In genomic region chr5:107163336-107163735, GRCm38 (mm10) we compare ENCODE assay signal across 14 mouse cellular contexts.
"Had no signal": no experiment of that assay in that cellular context is flagged by ENCODE, and none has a peak within 500 bp of the region (broad histone marks: within the 10 kb centered on the region; RNA-seq: fewer than 3 reads in every experiment).

No protein-coding gene starts in this region.

- H3K27me3 ChIP-seq: liver, embryonic 13.5 days; midbrain, embryonic 15.5 days; neural tube, embryonic 12.5 days; neural tube, embryonic 15.5 days; stomach, embryonic 15.5 days had no signal

- H3K36me3 ChIP-seq: liver, embryonic 13.5 days; midbrain, embryonic 12.5 days; midbrain, embryonic 15.5 days; neural tube, embryonic 12.5 days; neural tube, embryonic 15.5 days; stomach, embryonic 15.5 days had no signal

- H3K27ac ChIP-seq: liver, embryonic 13.5 days; macrophage; midbrain, embryonic 12.5 days; midbrain, embryonic 15.5 days; neural tube, embryonic 12.5 days; neural tube, embryonic 15.5 days had no signal

- H3K9ac ChIP-seq: liver, embryonic 13.5 days; midbrain, embryonic 12.5 days; midbrain, embryonic 15.5 days; neural tube, embryonic 12.5 days; neural tube, embryonic 15.5 days; stomach, embryonic 15.5 days had no signal

- H3K4me3 ChIP-seq: liver, embryonic 13.5 days; midbrain, embryonic 12.5 days; midbrain, embryonic 15.5 days; neural tube, embryonic 12.5 days; neural tube, embryonic 15.5 days; stomach, embryonic 15.5 days had no signal

- ATAC-seq: midbrain, embryonic 15.5 days had no signal

- H3K9me3 ChIP-seq: liver, embryonic 13.5 days; midbrain, embryonic 12.5 days; midbrain, embryonic 15.5 days; neural tube, embryonic 12.5 days; neural tube, embryonic 15.5 days; stomach, embryonic 15.5 days had no signal

- H3K4me2 ChIP-seq: liver, embryonic 13.5 days; midbrain, embryonic 12.5 days; midbrain, embryonic 15.5 days; neural tube, embryonic 12.5 days; neural tube, embryonic 15.5 days; stomach, embryonic 15.5 days had no signal

- DNase-seq: kidney, adult 9 months; kidney, postnatal 14 days; kidney, postnatal 4 days; liver, embryonic 13.5 days; lung, adult 2 months; right cerebral cortex, adult 18-20 months; right cerebral cortex, postnatal 14 days; right cerebral cortex, postnatal 4 days had no signal
